Mouse (Mus musculus) cortical plate, adult 2 months (tissue): ENCODE data around the gene Rock2.

Source experiments
- CTCF ChIP-seq: fragments of 200-500 bp; IDR thresholded peaks from 2 replicates; pipeline ENCODE4 v1.5.1; 2011; ENCODE audit warnings: mild to moderate bottlenecking, control low read depth, low read length; ENCODE audit not compliant: insufficient read depth; ENCODE audit errors: extremely low read depth
- POLR2A ChIP-seq: fragments of 200-500 bp; IDR thresholded peaks from 2 replicates; pipeline ENCODE4 v1.6.1; 2011; ENCODE audit warnings: mild to moderate bottlenecking, low read length, control low read depth; ENCODE audit not compliant: insufficient read depth; ENCODE audit errors: extremely low read depth

- TF ChIP-seq POLR2A (no peak), CTCF (no peak)
Observed at GRCm38 (mm10) chr12:16893039-16893438, 1.7 kb upstream of the Rock2 start.
